Comparison of ENCODE assay signal across 17 mouse cellular contexts in the genomic region with DNA sequence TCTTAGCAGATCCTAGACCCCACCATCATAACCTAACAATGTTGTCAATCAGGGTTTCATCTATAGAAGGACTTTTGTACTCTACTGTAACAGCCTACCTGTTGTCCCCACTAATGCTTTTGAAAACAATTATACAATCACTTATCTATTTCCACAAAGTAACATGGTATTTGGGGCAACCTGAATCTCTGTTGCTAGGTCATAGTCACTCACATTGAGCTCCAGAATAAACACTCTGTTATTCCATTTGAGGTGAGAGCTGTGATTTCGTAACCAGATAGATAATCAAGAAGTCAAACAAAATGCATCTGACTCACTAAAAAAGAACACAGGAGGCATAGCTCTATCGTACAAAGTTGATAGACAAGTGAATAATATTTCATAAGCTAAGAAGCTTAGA.
DNase-seq lines count a peak whose midpoint lies in the region; ATAC-seq and TF ChIP-seq lines count a peak whose summit lies in the region.
"Had no signal": no experiment of that assay in that cellular context is flagged by ENCODE, and none has a peak within 500 bp of the region (broad histone marks: within the 10 kb centered on the region; RNA-seq: fewer than 3 reads in every experiment).

No protein-coding gene starts in this region.

- H3K9ac ChIP-seq in liver, adult 2 months (ENCODE audit: low read depth, low read length), result no peak overlapping the region
- no peak overlapping the region for H3K9ac ChIP-seq in liver, embryonic 11.5 days (ENCODE audit: low read depth, low read length)

- H3K27me3 ChIP-seq in liver, adult 2 months (ENCODE audit: control insufficient read depth, insufficient read depth, low read length), result no peaks in the 10 kb centered on the region
- H3K27me3 ChIP-seq in liver, embryonic 11.5 days (replicated peaks; ENCODE audit: control insufficient read depth, insufficient read depth, low read length), result no peaks in the 10 kb centered on the region
- H3K27me3 ChIP-seq: Patski had no signal

- no peak overlapping the region for H3K27ac ChIP-seq in liver, adult 2 months (replicated peaks; ENCODE audit: insufficient read depth, low read depth, low read length)
- no peak overlapping the region for H3K27ac ChIP-seq in liver, embryonic 11.5 days (ENCODE audit: low read depth, low read length)

- TF ChIP-seq CTCF in liver, adult 2 months (IDR thresholded peaks at IDR 0.05; ENCODE audit: low read depth, low read length), result no peak

- no peak overlapping the region for H3K4me2 ChIP-seq in liver, embryonic 11.5 days

- WGBS in liver, adult 2 months, result 26% methylated on average over 2 of the region's 2 CpGs
- WGBS in liver, embryonic 11.5 days, result 75% methylated on average over 2 of the region's 2 CpGs

- no peak for TF ChIP-seq POLR2A in liver, adult 2 months (IDR thresholded peaks at IDR 0.05; ENCODE audit: extremely low read depth, insufficient read depth, low read length)

- peaks cover 12% of the 10 kb centered on the region for H3K4me1 ChIP-seq in liver, adult 2 months (ENCODE audit: control insufficient read depth, insufficient read depth, low read length)
- no peaks in the 10 kb centered on the region for H3K4me1 ChIP-seq in liver, embryonic 11.5 days (replicated peaks; ENCODE audit: control insufficient read depth, insufficient read depth, low read length)

- no peak for ATAC-seq in liver, embryonic 11.5 days (replicated peaks; ENCODE audit: low FRiP score)
- ATAC-seq: activated CD4-positive, CD25-positive, alpha-beta regulatory T cell, adult 4 months; CD4-positive, CD25-positive, alpha-beta regulatory T cell, adult 4 months; Patski had no signal

- no peaks in the 10 kb centered on the region for H3K9me3 ChIP-seq in liver, embryonic 11.5 days (ENCODE audit: control insufficient read depth, low read length)

- no peaks in the 10 kb centered on the region for H3K36me3 ChIP-seq in liver, adult 2 months (ENCODE audit: control insufficient read depth, insufficient read depth, low read length)
- no peaks in the 10 kb centered on the region for H3K36me3 ChIP-seq in liver, embryonic 11.5 days (ENCODE audit: control insufficient read depth, insufficient read depth, low read length)
- H3K36me3 ChIP-seq: G1E had no signal

- H3K4me3 ChIP-seq in liver, adult 2 months (ENCODE audit: insufficient read depth, low read depth, low read length), result no peak overlapping the region
- H3K4me3 ChIP-seq in liver, embryonic 11.5 days (ENCODE audit: low read depth, low read length), result no peak overlapping the region

- H3K79me2 ChIP-seq in liver, adult 2 months (ENCODE audit: control insufficient read depth, insufficient read depth, low read length), result no peaks in the 10 kb centered on the region

- DNase-seq in liver, adult 2 months (ENCODE audit: extremely low read depth, low read depth, low spot score), result peak; percentile 98
- no peak for DNase-seq in liver, embryonic 11.5 days (ENCODE audit: low spot score)
- DNase-seq: adrenal gland, adult 2 months; adrenal gland, adult 8-10 months; adrenal gland, postnatal 10 days; adrenal gland, postnatal 14 days; adrenal gland, postnatal 25 days; adrenal gland, postnatal 36 days; B cell, adult 2 months; cerebellum, adult 11 months; cerebellum, adult 11-12 months; cerebellum, adult 18-20 months; cerebellum, adult 2 months had no signal
